Mouse (Mus musculus) liver, adult 2 months (tissue): ENCODE measurements around the gene Prickle3.

Experiments used
- CTCF ChIP-seq: fragments of 200-500 bp; IDR thresholded peaks from 2 replicates; pipeline ENCODE4 v1.5.1; 2011; ENCODE audit warnings: low read depth, low read length, control low read depth
- POLR2A ChIP-seq: fragments of 200-500 bp; IDR thresholded peaks from 2 replicates; pipeline ENCODE4 v1.6.1; 2011; ENCODE audit warnings: low read length, control low read depth; ENCODE audit not compliant: insufficient read depth; ENCODE audit errors: extremely low read depth

GRCm38 (mm10) chrX:7610536-7611258, 46.4 kb upstream of the Prickle3 start:
- no peak for TF ChIP-seq POLR2A
- TF ChIP-seq CTCF, result no peak
